Mouse (Mus musculus) midbrain, embryonic 11.5 days (tissue): ENCODE data around the gene Ccdc103. TPM values are rescaled to one million over a fixed set of nuclear protein-coding genes. Genes with fewer than 3 reads are reported as not detected.

ENCODE experiments used
- ATAC-seq: fragments of 200-750 bp; cut with Nextera tagmentation; 2 replicates; pipeline ENCODE4 v1.8.0; 2017; ENCODE audit warnings: moderate TSS enrichment, moderate library complexity; ENCODE audit not compliant: low FRiP score
- DNase-seq: peaks from one replicate; pipeline ENCODE4 v3.0.0; 2015; ENCODE audit warnings: low spot score; ENCODE audit errors: missing footprints
- H3K27ac ChIP-seq: fragments of 300-500 bp; sonication (generic); 2 replicates; pipeline ENCODE4 v1.5.1; 2014; ENCODE audit warnings: low read depth, low read length
- H3K27me3 ChIP-seq: fragments of 300-500 bp; sonication (generic); 2 replicates; pipeline ENCODE4 v1.6.1; 2014; ENCODE audit warnings: mild to moderate bottlenecking, low read length, moderate library complexity, mixed read lengths; ENCODE audit not compliant: control insufficient read depth, insufficient read depth
- H3K36me3 ChIP-seq: fragments of 300-500 bp; sonication (generic); 2 replicates; pipeline ENCODE4 v1.6.1; 2014; ENCODE audit warnings: mild to moderate bottlenecking, low read length, moderate library complexity, mixed read lengths; ENCODE audit not compliant: control insufficient read depth, insufficient read depth
- H3K4me1 ChIP-seq: fragments of 300-500 bp; sonication (generic); 2 replicates; pipeline ENCODE4 v1.6.1; 2014; ENCODE audit warnings: low read length; ENCODE audit not compliant: control insufficient read depth, insufficient read depth
- H3K4me2 ChIP-seq: fragments of 300-500 bp; sonication (generic); 2 replicates; pipeline ENCODE4 v1.6.1; 2014; ENCODE audit warnings: mild to moderate bottlenecking, moderate library complexity
- H3K4me3 ChIP-seq: fragments of 300-500 bp; sonication (generic); 2 replicates; pipeline ENCODE4 v1.5.1; 2014; ENCODE audit warnings: low read depth, low read length
- H3K9ac ChIP-seq: fragments of 300-500 bp; sonication (generic); 2 replicates; pipeline ENCODE4 v1.6.1; 2014; ENCODE audit warnings: low read length
- H3K9me3 ChIP-seq: fragments of 300-500 bp; sonication (generic); 2 replicates; pipeline ENCODE4 v1.6.1; 2016; ENCODE audit warnings: low read length; ENCODE audit not compliant: control insufficient read depth
- WGBS: fragments of 180-500 bp; shearing (Covaris S2); extraction: QIAGEN DNeasy Blood & Tissue Kit; methylation state at CpG from one replicate; pipeline ENCODE4 v1.1.7; 2014; 5-methylcytosine and 5-hydroxymethylcytosine counted together
- polyA plus RNA-seq: library from polyadenylated mRNA; unstranded; fragments of >200 nt; fragmentation: Nextera tagmentation; extraction: Ambion mirVana; gene quantifications from 2 replicates; pipeline ENCODE4 v1.2.1, GENCODE M21; 2014

The Ccdc103 gene
- polyA plus RNA-seq, 1 experiment from 2014 or later, result 1.6 TPM

DNA sequence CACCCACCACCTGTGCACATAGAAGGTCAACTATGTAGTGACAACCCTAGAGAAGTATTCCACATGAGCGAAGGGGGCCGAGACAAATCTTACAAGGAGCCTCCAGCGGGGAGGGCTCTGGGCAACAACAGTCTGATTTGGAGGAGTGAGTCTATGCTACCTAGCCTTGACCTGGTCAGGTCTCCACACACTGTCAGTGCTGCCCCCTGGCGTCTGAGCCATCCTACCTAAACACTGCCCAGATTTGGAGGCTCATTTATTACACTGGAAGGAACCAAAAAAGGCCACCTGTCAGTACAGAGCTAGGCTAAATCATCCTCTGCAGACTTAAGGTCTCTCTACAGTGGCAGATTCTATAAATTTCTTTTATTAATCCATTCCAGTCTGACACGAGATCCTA lies 29.1 kb upstream of the Ccdc103 start:
- peaks cover 44% of the 10 kb centered on the region for H3K36me3 ChIP-seq
- H3K9me3 ChIP-seq, result no peaks in the 10 kb centered on the region
- H3K4me1 ChIP-seq, result no peaks in the 10 kb centered on the region
- H3K4me3 ChIP-seq, result no peak overlapping the region
- no peak overlapping the region for H3K4me2 ChIP-seq
- no peak overlapping the region for H3K9ac ChIP-seq
- H3K27ac ChIP-seq, result no peak overlapping the region
- no peaks in the 10 kb centered on the region for H3K27me3 ChIP-seq
- DNase-seq, result peak; percentile 91
- WGBS, result 74% methylated on average over 5 of the region's 5 CpGs
- ATAC-seq, result no peak

DNA sequence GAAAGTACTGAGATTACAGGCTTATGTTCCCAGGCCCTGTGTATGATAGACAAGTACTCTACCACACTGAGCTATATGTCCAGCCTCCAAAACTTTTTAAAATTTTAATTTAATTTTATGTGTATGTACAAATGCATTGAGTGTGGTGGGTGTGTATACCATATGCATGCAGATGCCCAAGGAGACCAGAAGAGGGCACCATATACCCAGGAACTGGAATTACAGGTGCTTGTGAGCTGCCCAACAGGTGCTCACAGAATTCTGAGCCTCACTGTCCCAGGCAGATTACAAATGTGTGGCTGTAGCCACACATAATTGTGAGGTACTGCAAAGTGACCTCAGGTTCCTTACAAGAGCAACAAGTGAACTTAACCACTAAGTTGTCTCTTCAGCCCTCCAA lies 27.2 kb upstream of the Ccdc103 start:
- Histone ChIP-seq H3K9ac (no peak overlapping the region), H3K9me3 (no peaks in the 10 kb centered on the region), H3K27me3 (no peaks in the 10 kb centered on the region), H3K4me1 (no peaks in the 10 kb centered on the region), H3K36me3 (peaks cover 32% of the 10 kb centered on the region), H3K4me2 (no peak overlapping the region), H3K4me3 (no peak overlapping the region), H3K27ac (no peak overlapping the region)
- no peak for ATAC-seq
- DNase-seq, result no peak

DNA sequence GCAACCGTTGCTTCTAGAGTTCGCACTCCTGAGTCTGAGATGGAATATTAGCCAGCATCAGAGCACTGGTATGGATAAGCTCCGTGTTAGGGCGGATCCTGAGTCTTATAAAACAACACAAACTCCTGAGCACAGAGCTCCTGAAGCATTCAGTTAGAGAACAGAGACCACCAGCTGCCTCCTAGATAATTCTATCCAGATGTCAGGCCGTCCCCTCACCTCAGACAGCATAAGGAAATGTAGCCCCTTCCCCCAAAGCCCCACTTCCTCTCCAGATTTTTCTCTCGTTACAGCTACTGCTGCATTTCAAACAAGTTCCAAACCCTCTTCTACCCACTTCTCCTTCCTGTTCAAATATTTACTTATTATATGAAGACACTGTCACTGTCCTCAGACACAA lies 25.1 kb upstream of the Ccdc103 start:
- H3K9ac ChIP-seq, result no peak overlapping the region
- DNase-seq (no peak), ATAC-seq (no peak)
- H3K27ac ChIP-seq, result no peak overlapping the region
- 82% methylated on average over 6 of the region's 6 CpGs for WGBS
- H3K27me3 ChIP-seq, result no peaks in the 10 kb centered on the region
- no peaks in the 10 kb centered on the region for H3K4me1 ChIP-seq
- H3K4me3 ChIP-seq, result no peak overlapping the region
- no peak overlapping the region for H3K4me2 ChIP-seq
- peaks cover 38% of the 10 kb centered on the region for H3K36me3 ChIP-seq
- H3K9me3 ChIP-seq, result no peaks in the 10 kb centered on the region

DNA sequence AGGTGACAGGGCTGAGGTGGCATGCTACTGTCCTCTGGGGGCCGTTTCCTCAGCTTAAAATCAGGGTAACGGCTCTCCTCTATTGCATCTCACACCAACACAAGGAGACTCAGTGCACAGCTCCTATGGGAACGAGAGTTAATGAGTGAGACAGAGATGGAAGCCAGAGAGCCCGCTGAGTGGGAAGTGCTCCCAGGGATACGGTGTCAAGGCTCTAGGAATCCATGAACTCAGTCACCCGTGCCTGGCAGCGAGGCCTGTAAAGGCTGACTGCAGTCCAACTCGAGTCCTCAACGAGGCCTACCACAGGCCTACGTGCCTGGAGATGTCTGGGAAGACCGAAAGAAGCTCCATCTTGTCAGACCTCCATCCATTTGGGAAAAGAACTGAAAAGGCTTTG lies 22.1 kb upstream of the Ccdc103 start:
- 88% methylated on average over 11 of the region's 11 CpGs for WGBS

DNA sequence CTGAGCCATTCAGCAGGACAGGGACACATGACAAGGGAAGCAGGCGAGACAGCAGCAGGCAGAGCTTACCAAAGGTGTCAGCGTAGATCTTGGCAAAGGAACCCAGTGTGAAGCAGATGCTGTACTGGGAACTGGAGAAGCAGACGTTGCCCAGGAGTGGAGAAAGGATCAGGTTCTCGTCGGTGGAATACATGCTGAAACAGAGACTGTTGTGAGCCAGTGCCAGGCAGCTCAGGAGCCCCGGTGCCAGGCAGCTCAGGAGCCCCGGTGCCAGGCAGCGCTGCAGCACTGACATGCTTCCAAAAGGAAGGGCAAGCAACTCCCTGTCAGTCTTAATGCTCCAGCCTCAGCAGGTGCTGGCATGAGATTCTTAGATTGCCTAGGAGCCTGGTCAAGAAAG lies 21.1 kb upstream of the Ccdc103 start:
- no peak for ATAC-seq

More for the DNA sequence above, 22.1 kb upstream of the Ccdc103 start:
- Histone ChIP-seq H3K4me2 (no peak overlapping the region), H3K36me3 (peaks cover 28% of the 10 kb centered on the region), H3K4me1 (no peaks in the 10 kb centered on the region), H3K9ac (no peak overlapping the region), H3K27me3 (no peaks in the 10 kb centered on the region), H3K9me3 (no peaks in the 10 kb centered on the region), H3K27ac (no peak overlapping the region), H3K4me3 (no peak overlapping the region)
- ATAC-seq (no peak), DNase-seq (no peak)

DNA sequence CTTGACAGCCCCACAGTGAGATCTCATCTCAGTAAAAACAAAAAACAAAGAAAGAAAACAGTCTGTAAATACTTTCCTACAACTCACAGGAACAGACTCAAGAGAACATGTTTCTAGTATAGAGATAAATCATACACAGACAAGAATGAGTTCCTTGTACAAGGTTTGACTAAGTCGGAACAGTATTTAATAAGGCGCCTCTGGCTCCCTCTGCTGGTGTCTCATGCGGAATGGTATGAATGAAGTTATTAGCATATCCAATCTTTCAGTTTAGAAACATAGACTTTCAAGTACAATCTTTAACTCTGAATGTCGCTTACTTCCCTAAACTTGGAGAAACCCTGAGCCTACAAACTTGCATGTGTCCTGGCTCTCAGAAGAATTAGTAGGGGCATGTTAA lies 16.7 kb upstream of the Ccdc103 start:
- H3K4me3 ChIP-seq, result no peak overlapping the region
- DNase-seq (peak; percentile 95), ATAC-seq (no peak)
- WGBS, result 43% methylated on average over 4 of the region's 4 CpGs
- no peak overlapping the region for H3K9ac ChIP-seq
- H3K36me3 ChIP-seq, result peaks cover 25% of the 10 kb centered on the region
- H3K27me3 ChIP-seq, result no peaks in the 10 kb centered on the region
- H3K9me3 ChIP-seq, result no peaks in the 10 kb centered on the region
- H3K27ac ChIP-seq, result no peak overlapping the region
- no peaks in the 10 kb centered on the region for H3K4me1 ChIP-seq
- no peak overlapping the region for H3K4me2 ChIP-seq

More for the DNA sequence above, 21.1 kb upstream of the Ccdc103 start:
- no peaks in the 10 kb centered on the region for H3K9me3 ChIP-seq
- no peaks in the 10 kb centered on the region for H3K27me3 ChIP-seq
- H3K4me3 ChIP-seq, result no peak overlapping the region
- no peak overlapping the region for H3K4me2 ChIP-seq
- H3K4me1 ChIP-seq, result no peaks in the 10 kb centered on the region
- no peak overlapping the region for H3K27ac ChIP-seq
- no peak for DNase-seq
- no peak overlapping the region for H3K9ac ChIP-seq
- WGBS, result 91% methylated on average over 8 of the region's 8 CpGs
- H3K36me3 ChIP-seq, result peaks cover 20% of the 10 kb centered on the region

DNA sequence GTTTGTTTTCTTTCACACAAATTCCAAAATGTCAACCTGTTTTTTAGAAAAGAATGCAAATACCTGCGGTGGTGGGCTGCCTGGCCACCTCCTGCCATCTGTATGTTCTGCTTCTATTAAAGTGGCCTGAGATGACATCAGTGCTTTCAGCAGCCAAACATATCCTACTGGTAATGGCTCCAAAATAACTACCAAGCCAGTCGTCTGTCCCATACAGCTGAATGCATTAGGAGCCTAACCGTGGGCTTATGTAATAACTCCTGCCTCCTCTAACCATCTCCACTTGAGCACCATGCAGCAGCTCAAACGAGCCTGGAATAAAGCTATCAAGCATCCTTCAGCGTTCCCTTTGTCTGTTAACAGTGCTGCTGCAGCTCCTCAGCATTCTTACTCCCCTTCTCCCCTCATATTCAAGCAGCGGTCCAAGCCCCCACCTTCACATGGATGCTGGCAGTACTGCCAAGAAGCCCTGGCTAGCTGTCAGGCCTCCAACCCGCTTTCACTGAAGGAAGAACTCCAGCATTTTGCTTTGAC lies 6.1 kb upstream of the Ccdc103 start:
- ATAC-seq (no peak), DNase-seq (no peak)
- no peak overlapping the region for H3K4me3 ChIP-seq
- H3K4me1 ChIP-seq, result peaks cover 7% of the 10 kb centered on the region
- no peak overlapping the region for H3K4me2 ChIP-seq
- no peaks in the 10 kb centered on the region for H3K27me3 ChIP-seq
- 93% methylated on average over 7 of the region's 7 CpGs for WGBS
- no peaks in the 10 kb centered on the region for H3K9me3 ChIP-seq
- H3K27ac ChIP-seq, result no peak overlapping the region
- H3K9ac ChIP-seq, result no peak overlapping the region
- peaks cover 19% of the 10 kb centered on the region for H3K36me3 ChIP-seq

DNA sequence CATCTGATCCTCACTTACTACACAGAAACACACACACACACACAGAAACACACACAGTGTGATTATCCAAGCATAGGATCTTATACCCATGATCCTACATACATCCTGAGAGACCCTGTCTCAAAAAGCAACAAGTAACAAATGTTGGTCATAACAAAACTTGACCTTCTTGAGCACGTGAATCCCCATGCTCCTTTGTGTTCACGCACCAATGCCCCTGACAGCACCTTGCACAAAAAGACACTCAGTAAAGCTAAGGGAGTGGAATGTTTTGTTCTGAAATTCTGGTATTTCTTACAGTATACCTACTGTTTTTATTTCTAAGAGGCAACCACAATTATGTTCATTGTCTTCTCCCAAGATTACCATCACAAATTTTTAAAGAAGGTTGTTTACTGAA lies 1.4 kb upstream of the Ccdc103 start:
- no peak overlapping the region for H3K9ac ChIP-seq
- peaks cover 9% of the 10 kb centered on the region for H3K36me3 ChIP-seq
- WGBS, result 64% methylated on average over 2 of the region's 2 CpGs
- H3K4me3 ChIP-seq, result peak overlapping the region; percentile 75; the same call in 1 of the 2 replicates
- H3K27ac ChIP-seq, result no peak overlapping the region
- peak overlapping the region; percentile 63 for H3K4me2 ChIP-seq
- DNase-seq (peak; percentile 62), ATAC-seq (no peak)
- peaks cover 16% of the 10 kb centered on the region for H3K4me1 ChIP-seq
- H3K27me3 ChIP-seq, result no peaks in the 10 kb centered on the region
- H3K9me3 ChIP-seq, result no peaks in the 10 kb centered on the region

DNA sequence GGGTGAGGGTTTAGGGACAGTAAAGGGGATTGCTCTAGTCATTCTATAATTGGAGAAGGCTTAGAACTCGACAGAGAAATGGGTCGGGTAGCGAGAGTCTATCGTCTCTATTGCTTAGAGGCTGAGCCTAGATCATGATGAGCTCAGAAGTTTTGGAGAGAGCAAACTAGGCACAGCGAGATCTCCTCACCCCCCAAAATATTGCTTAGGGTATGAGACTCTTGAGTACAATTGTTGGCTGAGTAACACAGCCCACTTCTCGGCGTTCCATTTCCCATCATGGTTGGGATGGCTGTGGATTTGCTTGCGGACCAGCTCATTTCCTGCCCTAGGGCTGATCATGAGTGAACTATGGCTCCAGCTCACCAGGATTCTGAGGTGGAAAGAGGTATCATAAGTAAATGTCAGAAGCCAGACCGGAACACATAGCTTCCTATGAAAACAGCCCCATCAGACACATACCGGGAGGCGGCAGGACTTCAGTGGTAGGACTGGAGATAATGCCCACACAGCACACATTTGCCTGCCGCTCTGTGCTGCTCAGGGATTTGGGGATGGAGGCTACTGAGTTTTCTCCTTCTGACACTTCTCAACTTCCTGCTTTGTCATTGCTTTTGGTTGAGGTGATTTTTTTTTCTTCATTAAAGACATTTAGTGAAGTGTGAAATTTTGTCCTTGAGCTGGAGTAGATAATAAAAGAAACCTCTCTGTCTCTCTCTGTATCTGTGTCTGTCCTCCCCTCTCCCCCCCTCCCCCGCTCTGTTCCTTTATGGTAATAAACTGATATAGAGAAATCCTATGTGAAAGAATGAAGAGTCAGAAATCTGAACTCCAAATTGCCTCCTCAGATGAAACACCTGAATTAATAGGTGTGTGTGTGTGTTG lies 552 bp downstream of the Ccdc103 start:
- 20% methylated on average over 13 of the region's 13 CpGs for WGBS
- H3K27ac ChIP-seq, result no peak overlapping the region
- H3K27me3 ChIP-seq, result peaks cover 2% of the 10 kb centered on the region
- peak overlapping the region; percentile 75 for H3K4me3 ChIP-seq
- DNase-seq (no peak), ATAC-seq (peak; percentile 40)
- peaks cover 16% of the 10 kb centered on the region for H3K4me1 ChIP-seq
- H3K9me3 ChIP-seq, result no peaks in the 10 kb centered on the region
- peak overlapping the region; percentile 83 for H3K9ac ChIP-seq
- H3K36me3 ChIP-seq, result 0 out of 2 replicates have a peak, but pooled peaks cover 5% of the 10 kb centered on the region
- peak overlapping the region; percentile 63 for H3K4me2 ChIP-seq
